ENCODE assay signal across 8 mouse cellular contexts in the genomic region with DNA sequence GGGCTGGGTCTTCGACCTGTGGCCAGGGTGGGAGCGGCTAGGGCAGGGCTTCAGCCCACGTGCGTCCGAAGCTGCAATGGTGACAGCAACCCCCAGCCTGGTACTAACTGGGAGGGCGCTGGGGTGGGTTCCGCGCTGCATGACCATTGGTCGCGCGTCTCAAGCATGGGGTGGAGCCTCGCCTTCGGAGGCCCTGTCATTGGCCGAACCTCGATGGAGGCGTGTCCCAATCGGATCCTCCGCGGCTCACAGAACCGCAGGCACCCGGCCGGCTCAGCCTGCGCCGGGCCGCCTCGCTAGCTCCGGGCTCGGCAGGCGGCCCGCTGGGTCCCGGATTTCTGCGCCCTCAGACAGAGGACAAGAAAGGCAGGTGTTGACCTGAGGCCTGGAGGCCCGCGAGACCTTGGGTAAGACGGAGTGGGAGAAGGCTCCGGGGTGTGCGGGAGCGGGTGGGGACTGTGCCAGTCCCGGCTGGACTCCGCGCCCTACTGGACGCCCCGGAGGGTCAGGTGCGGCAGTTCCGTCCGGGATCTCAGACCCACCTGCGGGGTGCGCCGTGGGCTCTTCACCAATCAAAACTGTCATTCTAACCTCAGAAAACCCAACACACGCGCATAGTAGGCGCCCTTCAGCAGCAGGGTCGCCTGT. TPM values are rescaled to one million over a fixed set of nuclear protein-coding genes. Genes with fewer than 3 reads are reported as not detected.
DNase-seq lines count a peak whose midpoint lies in the region; ATAC-seq and TF ChIP-seq lines count a peak whose summit lies in the region.

A gene (plus strand): TSS at position 242 of the 648 bp plus-strand sequence.

- peaks cover 58% of the 10 kb centered on the region for H3K27me3 ChIP-seq in forebrain, embryonic 13.5 days
- no peaks in the 10 kb centered on the region for H3K27me3 ChIP-seq in heart, postnatal 0 days (ENCODE audit: control insufficient read depth, insufficient read depth, low read length)
- peaks cover 8% of the 10 kb centered on the region for H3K27me3 ChIP-seq in liver, embryonic 14.5 days (ENCODE audit: control insufficient read depth, insufficient read depth, low read length)
- no peaks in the 10 kb centered on the region for H3K27me3 ChIP-seq in stomach, postnatal 0 days (ENCODE audit: control insufficient read depth, insufficient read depth, low read length)

- WGBS in forebrain, embryonic 13.5 days, result under 1% methylated on average over 52 of the region's 53 CpGs
- under 1% methylated on average over 50 of the region's 53 CpGs for WGBS in heart, postnatal 0 days
- under 1% methylated on average over 53 of the region's 53 CpGs for WGBS in liver, embryonic 14.5 days (ENCODE audit: insufficient replicate concordance)
- WGBS in stomach, postnatal 0 days, result under 1% methylated on average over 48 of the region's 53 CpGs

- H3K4me1 ChIP-seq in forebrain, embryonic 13.5 days, result peaks cover 22% of the 10 kb centered on the region
- peaks cover 48% of the 10 kb centered on the region for H3K4me1 ChIP-seq in heart, postnatal 0 days (ENCODE audit: control insufficient read depth, insufficient read depth)
- H3K4me1 ChIP-seq in liver, embryonic 14.5 days (replicated peaks; ENCODE audit: control insufficient read depth in 2 of 2, insufficient read depth in 2 of 2, low read length in 1 of 2), result 0 out of 4 replicates have a peak, but pooled peaks cover 0 to 2% of the 10 kb centered on the region in 2 experiments
- H3K4me1 ChIP-seq in stomach, postnatal 0 days (replicated peaks; ENCODE audit: control insufficient read depth, insufficient read depth), result peaks cover 2% of the 10 kb centered on the region; the same call in 1 of the 2 replicates

- H3K9ac ChIP-seq in forebrain, embryonic 13.5 days, result peak within 1 kb of the TSS; percentile 62
- peak within 1 kb of the TSS; percentile 87 for H3K9ac ChIP-seq in heart, postnatal 0 days (replicated peaks; ENCODE audit: low read depth, low read length)
- peak within 1 kb of the TSS; percentile 23; the same call in 1 of the 2 replicates for H3K9ac ChIP-seq in liver, embryonic 14.5 days (replicated peaks)
- H3K9ac ChIP-seq in stomach, postnatal 0 days (ENCODE audit: low read length), result peak within 1 kb of the TSS; percentile 81

- peak; percentile 99 for ATAC-seq in forebrain, embryonic 13.5 days
- peak; percentile 92 for ATAC-seq in heart, postnatal 0 days (ENCODE audit: insufficient read depth, low read depth)
- ATAC-seq in liver, embryonic 14.5 days (ENCODE audit: insufficient read depth), result peak; percentile 92
- peak; percentile 97 for ATAC-seq in stomach, postnatal 0 days (ENCODE audit: low FRiP score, low TSS enrichment)

- H3K9me3 ChIP-seq in forebrain, embryonic 13.5 days (replicated peaks), result no peaks in the 10 kb centered on the region
- H3K9me3 ChIP-seq in heart, postnatal 0 days (replicated peaks; ENCODE audit: control insufficient read depth, low read length), result no peaks in the 10 kb centered on the region
- H3K9me3 ChIP-seq in liver, embryonic 14.5 days (ENCODE audit: control insufficient read depth, low read length), result no peaks in the 10 kb centered on the region
- no peaks in the 10 kb centered on the region for H3K9me3 ChIP-seq in stomach, postnatal 0 days (ENCODE audit: control insufficient read depth, low read length)

- peak; percentile 86 for DNase-seq in CD4-positive, CD25-positive, alpha-beta regulatory T cell, adult 2 months (ENCODE audit: low read depth, low spot score)
- peak; percentile 34 for DNase-seq in c-Kit-positive CD71-positive TER-119-negative erythroid progenitor cells, embryonic 14.5 days (ENCODE audit: low read depth)
- DNase-seq in heart, postnatal 0 days (ENCODE audit: low spot score), result peak; percentile 96
- DNase-seq in kidney, postnatal 36 days, result peak; percentile 93 to 94
- peak; percentile 31 to 42 (median 41) for DNase-seq in liver, embryonic 14.5 days (ENCODE audit: low read depth in 3 of 3, low spot score in 3 of 3)
- DNase-seq in neural tube, embryonic 10.5 days (ENCODE audit: extremely low spot score, low spot score), result peak; percentile 87
- DNase-seq in stomach, postnatal 0 days (ENCODE audit: low spot score), result peak; percentile 95

- no peak for TF ChIP-seq CTCF in heart, postnatal 0 days (IDR thresholded peaks at IDR 0.05; ENCODE audit: low read depth)
- no peak for TF ChIP-seq CTCF in liver, embryonic 14.5 days (IDR thresholded peaks at IDR 0.05; ENCODE audit: low read depth)
- no peak for TF ChIP-seq CTCF in stomach, postnatal 0 days (IDR thresholded peaks at IDR 0.05; ENCODE audit: low read depth)

- H3K27ac ChIP-seq in forebrain, embryonic 13.5 days, result no peak within 1 kb of the TSS
- H3K27ac ChIP-seq in heart, postnatal 0 days (ENCODE audit: low read depth), result peak within 1 kb of the TSS; percentile 89
- H3K27ac ChIP-seq in liver, embryonic 14.5 days, result no peak within 1 kb of the TSS
- peak within 1 kb of the TSS; percentile 83 for H3K27ac ChIP-seq in stomach, postnatal 0 days (replicated peaks)

- no peaks in the 10 kb centered on the region for H3K36me3 ChIP-seq in forebrain, embryonic 13.5 days (ENCODE audit: poor library complexity, severe bottlenecking)
- H3K36me3 ChIP-seq in heart, postnatal 0 days (replicated peaks; ENCODE audit: control insufficient read depth, insufficient read depth, low read length), result peaks cover 12% of the 10 kb centered on the region; the same call in 1 of the 2 replicates
- no peaks in the 10 kb centered on the region for H3K36me3 ChIP-seq in liver, embryonic 14.5 days (replicated peaks; ENCODE audit: control insufficient read depth, insufficient read depth, low read depth)
- no peaks in the 10 kb centered on the region for H3K36me3 ChIP-seq in stomach, postnatal 0 days (ENCODE audit: control insufficient read depth, insufficient read depth, low read length)

- H3K4me3 ChIP-seq in forebrain, embryonic 13.5 days, result peak within 1 kb of the TSS; percentile 50
- peak within 1 kb of the TSS; percentile 87 for H3K4me3 ChIP-seq in heart, postnatal 0 days (ENCODE audit: low read depth, low read length)
- peak within 1 kb of the TSS; percentile 52 to 56 for H3K4me3 ChIP-seq in liver, embryonic 14.5 days (ENCODE audit: insufficient read depth in 1 of 2, low read depth in 2 of 2, low read length in 2 of 2)
- H3K4me3 ChIP-seq in stomach, postnatal 0 days (ENCODE audit: low read depth, low read length), result peak within 1 kb of the TSS; percentile 72

- TF ChIP-seq EP300 in heart, postnatal 0 days (IDR thresholded peaks at IDR 0.05; ENCODE audit: low read depth), result 0 out of 2 replicates have a peak, but pooled peaks have one; percentile 35
- TF ChIP-seq EP300 in liver, embryonic 14.5 days (IDR thresholded peaks at IDR 0.05; ENCODE audit: low read depth), result no peak
- TF ChIP-seq EP300 in stomach, postnatal 0 days (optimal IDR thresholded peaks at IDR 0.05), result no peak

- H3K4me2 ChIP-seq in forebrain, embryonic 13.5 days, result peak within 1 kb of the TSS; percentile 98
- peak within 1 kb of the TSS; percentile 85 for H3K4me2 ChIP-seq in heart, postnatal 0 days (ENCODE audit: low read depth, low read length)
- peak within 1 kb of the TSS; percentile 67 for H3K4me2 ChIP-seq in liver, embryonic 14.5 days (ENCODE audit: low read depth)
- peak within 1 kb of the TSS; percentile 94 for H3K4me2 ChIP-seq in stomach, postnatal 0 days (replicated peaks; ENCODE audit: low read depth)

RNA-seq across cellular contexts. Expression of the gene that starts here (rescaled TPM):
- polyA plus RNA-seq in forebrain, embryonic 13.5 days (2015; fragmentation: Nextera tagmentation; extraction: Ambion mirVana), result 1.1 and 2.9 TPM in 2 replicates
- 136 and 169 TPM in 2 replicates for total RNA-seq in heart, postnatal 0 days (2014; rRNA removed; ENCODE audit: low replicate concordance)
- polyA plus RNA-seq in heart, postnatal 0 days (2015; fragmentation: Nextera tagmentation; extraction: Ambion mirVana), result 59.9 and 78.1 TPM in 2 replicates
- 1.3 and 1.4 TPM in 2 replicates for polyA plus RNA-seq in liver, embryonic 14.5 days (2012; rRNA removed)
- 1.1 and 1.2 TPM in 2 replicates for polyA plus RNA-seq in liver, embryonic 14.5 days (2014; fragmentation: Nextera tagmentation; extraction: Ambion mirVana)
- 8.4 and 8.8 TPM in 2 replicates for polyA plus RNA-seq in stomach, postnatal 0 days (2015; fragmentation: Nextera tagmentation; extraction: Ambion mirVana)

Comparison
In these comparisons a context has a peak if more than half of its experiments do, and no peak if none do; other contexts are left out.
1. DNase-seq: peak in every context shown above with its lines; median percentile 96 in heart, postnatal 0 days; 95 in stomach, postnatal 0 days; 94 in kidney, postnatal 36 days; 87 in neural tube, embryonic 10.5 days; 86 in CD4-positive, CD25-positive, alpha-beta regulatory T cell, adult 2 months; 41 in liver, embryonic 14.5 days; 34 in c-Kit-positive CD71-positive TER-119-negative erythroid progenitor cells, embryonic 14.5 days.
2. H3K27ac ChIP-seq: peak in heart, postnatal 0 days (single experiment) and stomach, postnatal 0 days (single experiment); none in forebrain, embryonic 13.5 days (single experiment) and liver, embryonic 14.5 days (single experiment).
3. H3K9ac ChIP-seq: peak in every context shown above with its lines; median percentile 87 in heart, postnatal 0 days; 81 in stomach, postnatal 0 days; 62 in forebrain, embryonic 13.5 days; 23 in liver, embryonic 14.5 days.
4. Peak in every context shown above with its lines, with median percentiles within 50 percentile points of each other: ATAC-seq, H3K4me2 ChIP-seq and H3K4me3 ChIP-seq.